Mouse (Mus musculus): ENCODE measurements around the gene Zmym6.
A peak's percentile ranks its signal among the peaks of the same experiment; 100 is the strongest.

The Zmym6 gene

DNA sequence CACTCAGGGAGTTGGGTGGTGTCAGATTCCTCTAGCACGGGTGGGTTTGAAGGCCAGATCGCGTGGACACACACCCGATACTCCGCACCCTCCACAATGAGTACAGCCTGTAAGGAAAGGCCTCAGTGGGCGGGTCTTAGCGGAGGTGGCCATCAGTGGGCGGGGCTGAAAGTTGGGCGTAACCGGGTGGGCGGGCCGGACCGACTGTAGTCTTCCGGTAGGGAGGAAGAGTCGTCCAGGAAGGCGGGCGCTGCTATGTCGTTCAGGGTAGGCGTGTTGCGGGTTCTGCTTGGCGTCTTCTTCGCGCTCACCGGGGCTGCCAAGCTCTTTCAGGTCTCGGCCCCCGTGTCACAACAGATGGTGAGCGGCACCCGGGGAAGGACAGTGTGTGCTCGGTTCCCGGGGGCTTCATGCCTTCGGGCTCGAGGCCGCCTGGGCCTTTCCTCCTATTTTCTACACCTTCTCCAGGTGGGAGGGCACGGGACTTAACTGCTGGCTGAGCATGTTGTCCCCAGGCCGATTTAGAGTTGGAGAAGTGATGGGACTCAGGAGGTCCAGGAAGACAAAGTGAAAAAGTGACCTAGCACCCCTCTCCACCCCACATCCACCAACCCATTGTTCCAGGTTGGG lies 48.8 kb downstream of the Zmym6 start:
- DNase-seq: peak; percentile 87

DNA sequence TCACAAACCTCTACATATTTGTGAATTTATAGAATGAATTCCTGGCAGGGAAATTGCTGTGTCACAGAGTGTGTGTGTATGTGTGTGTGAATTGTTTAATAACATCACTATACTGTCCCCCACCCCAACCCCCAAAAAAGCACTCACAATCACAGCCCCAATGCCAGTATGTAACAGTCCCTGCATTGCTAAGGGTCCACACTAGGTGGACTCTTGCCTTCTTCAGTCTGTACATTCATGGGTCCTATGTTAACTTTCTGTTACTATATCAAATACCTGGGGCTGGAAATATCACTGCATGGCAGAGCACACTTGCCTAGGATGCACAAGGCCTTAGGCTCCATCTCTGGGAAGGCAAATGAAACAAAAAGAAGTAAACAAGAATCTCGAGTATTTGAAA lies 57.5 kb downstream of the Zmym6 start:
- DNase-seq: no peak

- DNase-seq: no peak
Observed at GRCm38 (mm10) chr4:127137591-127137990, 60.4 kb downstream of the Zmym6 start.

GRCm38 (mm10) chr4:127138486-127138885 lies 61.3 kb downstream of the Zmym6 start:
- DNase-seq: no peak

- no peak for DNase-seq
Observed at GRCm38 (mm10) chr4:127150031-127150430, 72.8 kb downstream of the Zmym6 start.

DNA sequence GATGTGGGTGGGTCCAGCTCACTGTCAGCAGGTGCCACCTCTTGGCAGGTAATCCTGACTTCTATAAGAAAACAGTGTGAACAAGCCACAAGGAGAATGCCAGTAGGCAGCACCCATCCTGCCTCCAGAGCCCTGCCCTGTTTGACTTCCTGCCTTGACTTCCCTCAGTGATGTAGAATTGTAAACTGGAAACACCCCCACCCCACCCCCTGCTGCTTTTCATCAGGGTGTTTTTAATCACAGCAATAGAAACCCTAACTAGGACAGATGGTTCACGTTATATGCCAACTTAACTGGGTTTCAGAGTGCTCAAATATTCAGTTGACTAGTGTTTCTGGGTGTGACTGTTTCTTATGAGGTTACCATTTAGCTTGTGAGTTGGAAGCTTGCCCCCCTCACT lies 76.2 kb downstream of the Zmym6 start:
- DNase-seq: no peak

DNA sequence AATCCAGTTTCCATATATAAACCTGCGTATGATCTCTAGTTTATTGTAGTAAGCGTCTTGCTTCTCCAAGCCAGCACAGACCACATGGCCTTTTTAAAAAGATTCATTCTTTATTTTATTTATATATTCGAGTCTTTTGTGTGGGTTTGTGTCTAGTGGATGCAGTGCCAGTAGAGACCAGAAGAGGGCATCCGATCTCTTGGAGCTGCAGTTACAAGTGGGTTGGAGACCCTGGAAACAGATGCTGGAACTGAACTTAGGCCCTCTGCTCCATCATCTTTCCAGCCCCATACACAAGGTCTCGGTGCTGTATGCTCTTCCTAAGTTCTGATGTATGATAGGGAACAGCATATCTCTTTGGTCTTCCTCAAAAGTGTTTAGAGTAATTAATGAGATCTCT lies 78.6 kb downstream of the Zmym6 start:
- DNase-seq: peak; percentile 4

GRCm38 (mm10) chr4:127157746-127158145 lies 80.6 kb downstream of the Zmym6 start:
- DNase-seq: no peak

GRCm38 (mm10) chr4:127163926-127164325 lies 86.7 kb downstream of the Zmym6 start:
- DNase-seq: no peak

DNA sequence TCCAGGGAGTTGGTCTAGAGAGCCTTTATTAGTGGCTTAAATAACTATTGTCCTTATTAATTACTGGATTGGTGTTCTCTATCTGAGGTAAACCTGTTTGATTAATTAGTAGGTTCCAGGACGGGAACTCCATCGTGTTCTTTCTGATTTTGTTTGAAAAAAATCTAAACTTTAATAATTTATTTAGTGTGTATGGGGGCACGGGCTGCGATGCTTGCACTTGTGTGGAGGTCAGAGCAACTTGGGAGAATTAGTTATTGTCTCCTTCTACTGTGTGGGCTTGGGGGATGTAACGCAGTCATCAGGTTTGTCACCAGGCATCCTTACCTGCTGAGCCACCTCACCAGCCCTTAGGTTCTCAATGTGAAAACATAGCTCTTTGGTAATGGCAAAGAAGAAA lies 89.9 kb downstream of the Zmym6 start:
- no peak for DNase-seq

DNA sequence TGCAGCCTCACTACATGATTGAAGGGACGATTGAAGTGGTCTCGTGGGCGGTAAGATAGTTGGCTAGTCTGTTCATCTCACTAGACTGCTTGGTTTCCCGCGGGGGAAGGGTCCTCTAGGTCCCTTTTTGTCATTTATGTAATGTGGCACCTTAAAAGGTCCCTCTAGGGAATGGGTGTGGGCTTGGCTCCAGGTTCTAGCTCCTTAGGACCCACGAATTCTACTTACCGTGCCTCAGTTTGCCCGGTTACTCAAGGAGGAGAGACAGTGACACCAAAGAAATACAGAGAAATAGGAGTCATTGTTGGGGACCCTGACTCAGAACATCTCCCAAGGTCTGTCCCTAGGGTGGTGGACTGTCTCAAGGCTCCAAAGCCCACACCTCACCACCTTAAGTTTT lies 90.5 kb downstream of the Zmym6 start:
- DNase-seq: no peak

- peak; percentile 10 for DNase-seq
Observed at GRCm38 (mm10) chr4:127168211-127168913, 91.2 kb downstream of the Zmym6 start.

DNA sequence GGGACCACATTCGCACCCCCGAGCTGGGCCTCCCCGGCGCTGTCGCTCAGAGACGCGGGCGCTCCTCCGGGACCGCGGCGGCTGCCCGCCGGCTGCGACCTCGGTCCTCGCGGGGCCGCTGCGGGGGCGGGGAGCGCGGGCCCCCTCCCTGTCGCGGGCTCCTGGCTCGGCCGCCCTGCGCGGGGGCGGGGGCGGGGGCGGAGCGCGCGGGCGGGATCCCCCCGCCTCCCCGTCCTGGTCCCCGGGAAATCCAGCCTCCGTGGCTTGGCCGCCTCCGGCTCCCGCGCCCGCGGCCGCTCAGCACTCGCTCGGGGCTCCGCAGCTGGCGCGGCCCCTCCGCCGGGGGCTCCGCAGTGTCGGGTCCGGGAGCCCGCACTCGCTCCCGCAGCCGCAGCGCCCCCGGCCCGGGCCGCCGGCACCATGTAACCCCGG lies 91.7 kb downstream of the Zmym6 start, which contains the start of gene Dlgap3:
TSS of gene Dlgap3 (plus strand) at position 291 of the 432 bp plus-strand sequence.
- DNase-seq: peak; percentile 9

GRCm38 (mm10) chr4:127169346-127170221 lies 92.4 kb downstream of the Zmym6 start:
- DNase-seq: peak; percentile 2

GRCm38 (mm10) chr4:127170866-127171265 lies 93.7 kb downstream of the Zmym6 start:
- DNase-seq: no peak

DNA sequence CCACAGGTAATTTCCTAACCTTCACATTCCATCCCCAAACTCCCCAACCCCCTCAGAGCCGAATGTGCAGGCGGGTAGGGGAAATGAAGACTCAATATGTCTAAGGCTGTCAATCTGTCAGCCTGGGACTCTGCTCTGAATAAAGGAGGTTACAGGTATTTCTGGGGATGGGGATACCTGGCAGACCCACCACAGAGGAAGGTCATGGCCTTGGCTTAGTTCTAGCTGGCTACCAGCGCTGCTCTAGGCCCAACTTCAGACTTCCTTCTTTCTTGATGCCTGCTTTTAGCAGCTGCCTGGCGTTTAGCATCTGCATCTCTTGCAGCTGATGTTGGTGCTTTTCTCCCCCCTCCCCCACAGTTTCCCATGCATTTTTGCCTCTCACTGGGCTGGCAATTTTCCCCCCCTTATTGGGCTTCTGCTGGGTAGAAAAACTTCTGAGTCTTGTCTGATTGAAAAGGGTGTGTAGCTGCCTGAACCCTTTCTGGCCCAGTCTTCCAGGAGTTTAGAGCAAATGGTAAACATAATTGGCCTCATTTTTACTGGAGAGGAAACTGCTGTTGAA lies 94.2 kb downstream of the Zmym6 start:
- DNase-seq: no peak

DNA sequence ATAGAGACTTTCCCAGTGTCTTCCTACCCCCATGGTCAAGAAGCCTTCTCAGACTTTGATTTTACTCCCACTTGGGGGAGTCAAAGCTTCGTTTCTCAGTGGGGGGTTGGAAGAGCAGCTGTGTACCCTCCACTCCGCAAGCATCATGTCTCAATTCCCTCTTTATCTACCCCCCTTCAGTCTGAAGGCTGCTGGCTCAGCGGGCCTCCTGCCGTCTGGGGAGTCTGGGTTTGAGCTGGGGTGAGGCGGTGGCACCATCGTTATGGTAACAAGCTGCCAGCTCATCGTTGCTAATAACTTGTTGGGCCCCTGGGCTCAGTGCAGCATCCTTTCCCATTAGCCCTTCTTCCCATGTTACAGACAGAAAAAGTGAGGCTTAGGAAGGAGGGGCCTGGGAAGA lies 94.9 kb downstream of the Zmym6 start:
- DNase-seq: no peak

GRCm38 (mm10) chr4:127172614-127173013 lies 95.4 kb downstream of the Zmym6 start:
- no peak for DNase-seq

DNA sequence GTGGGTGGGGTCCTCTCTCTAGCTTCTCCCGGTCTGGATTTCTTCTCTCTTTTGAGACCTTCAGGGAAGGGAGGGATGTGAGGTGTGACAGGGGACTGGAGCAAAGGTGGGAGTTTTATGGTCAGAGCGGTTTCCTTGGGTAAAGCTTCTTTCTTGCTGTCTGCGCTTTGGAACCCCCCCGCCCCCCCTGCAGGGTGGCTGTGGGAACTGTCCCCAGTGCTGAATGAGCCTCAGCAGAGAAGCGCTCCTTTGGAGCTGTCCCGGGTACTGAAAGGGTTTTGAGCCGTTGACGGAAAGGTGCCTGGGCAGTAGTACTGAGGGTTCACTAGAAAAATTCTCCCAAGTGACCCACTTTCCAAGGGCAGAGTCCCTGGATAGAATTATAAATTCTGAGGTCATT lies 96.3 kb downstream of the Zmym6 start:
- DNase-seq: peak; percentile 36
